Mouse (Mus musculus) testis, adult 2 months (tissue): ENCODE data around the gene Hexim2. TPM values are rescaled to one million over a fixed set of nuclear protein-coding genes. Genes with fewer than 3 reads are reported as not detected.

Source experiments
- H3K27ac ChIP-seq: fragments of 200-500 bp; 2 replicates; pipeline ENCODE4 v1.5.1; 2012; ENCODE audit warnings: low read depth, low read length; ENCODE audit not compliant: control insufficient read depth, insufficient read depth
- H3K27me3 ChIP-seq: fragments of 200-500 bp; 2 replicates; pipeline ENCODE4 v1.6.1; 2012; ENCODE audit warnings: mild to moderate bottlenecking, low read length, moderate library complexity; ENCODE audit not compliant: control insufficient read depth, insufficient read depth
- H3K36me3 ChIP-seq: fragments of 200-500 bp; 2 replicates; pipeline ENCODE4 v1.6.1; 2012; ENCODE audit warnings: mild to moderate bottlenecking, low read length; ENCODE audit not compliant: control insufficient read depth, insufficient read depth
- H3K4me1 ChIP-seq: fragments of 200-500 bp; 2 replicates; pipeline ENCODE4 v1.6.1; 2012; ENCODE audit warnings: low read length; ENCODE audit not compliant: control insufficient read depth, insufficient read depth
- H3K4me3 ChIP-seq: fragments of 200-500 bp; 2 replicates; pipeline ENCODE4 v1.5.1; 2012; ENCODE audit warnings: low read depth, mild to moderate bottlenecking, low read length, moderate library complexity, mixed read lengths; ENCODE audit not compliant: control insufficient read depth
- CTCF ChIP-seq: fragments of 200-500 bp; IDR thresholded peaks from 2 replicates; pipeline ENCODE4 v1.5.1; 2012; ENCODE audit warnings: low read depth, mild to moderate bottlenecking, inconsistent platforms, low read length, moderate library complexity; ENCODE audit not compliant: control insufficient read depth, insufficient read depth, insufficient replicate concordance
- POLR2A ChIP-seq: fragments of 200-500 bp; IDR thresholded peaks from 2 replicates; pipeline ENCODE4 v1.6.1; 2012; ENCODE audit warnings: low read depth, mild to moderate bottlenecking, inconsistent platforms, low read length, moderate library complexity; ENCODE audit not compliant: control insufficient read depth
- polyA plus RNA-seq: library from polyadenylated mRNA; depleted of rRNA; stranded (reverse); fragments of >200 nt; gene quantifications from 2 replicates; pipeline ENCODE4 v1.2.3, GENCODE M21; 2012

The Hexim2 gene
- polyA plus RNA-seq, 1 experiment, result 38.8 TPM

GRCm38 (mm10) chr11:103113005-103113404 is 19.2 kb upstream of the Hexim2 start:
- TF ChIP-seq POLR2A, result no peak
- peaks cover 40% of the 10 kb centered on the region for H3K4me1 ChIP-seq
- peak overlapping the region; percentile 68 for H3K27ac ChIP-seq
- no peak overlapping the region for H3K4me3 ChIP-seq
- H3K36me3 ChIP-seq, result no peaks in the 10 kb centered on the region
- H3K27me3 ChIP-seq, result peaks cover 3% of the 10 kb centered on the region; the same call in 1 of the 2 replicates

- TF ChIP-seq POLR2A (no peak), CTCF (no peak)
- no peak overlapping the region for H3K4me3 ChIP-seq
Observed at GRCm38 (mm10) chr11:103113771-103114170, 18.5 kb upstream of the Hexim2 start.

GRCm38 (mm10) chr11:103114270-103114943 is 17.8 kb upstream of the Hexim2 start:
- Histone ChIP-seq H3K4me1 (peaks cover 40% of the 10 kb centered on the region), H3K27ac (peak overlapping the region; percentile 98), H3K4me3 (peak overlapping the region; percentile 95), H3K27me3 (peaks cover 3% of the 10 kb centered on the region; the same call in 1 of the 2 replicates), H3K36me3 (no peaks in the 10 kb centered on the region)
- no peak for TF ChIP-seq CTCF
- no peak for TF ChIP-seq POLR2A

More at GRCm38 (mm10) chr11:103113771-103114170, 18.5 kb upstream of the Hexim2 start:
- H3K27ac ChIP-seq, result no peak overlapping the region; the same call in 1 of the 2 replicates
- peaks cover 40% of the 10 kb centered on the region for H3K4me1 ChIP-seq
- no peaks in the 10 kb centered on the region for H3K36me3 ChIP-seq
- H3K27me3 ChIP-seq, result peaks cover 3% of the 10 kb centered on the region; the same call in 1 of the 2 replicates

GRCm38 (mm10) chr11:103115163-103116007 is 16.8 kb upstream of the Hexim2 start:
- H3K27ac ChIP-seq, result peak overlapping the region; percentile 98
- H3K36me3 ChIP-seq, result no peaks in the 10 kb centered on the region
- peak overlapping the region; percentile 97 for H3K4me3 ChIP-seq
- TF ChIP-seq CTCF, result no peak
- peak; percentile 72; the same call in 1 of the 2 replicates for TF ChIP-seq POLR2A
- H3K27me3 ChIP-seq, result peaks cover 3% of the 10 kb centered on the region; the same call in 1 of the 2 replicates
- H3K4me1 ChIP-seq, result peaks cover 40% of the 10 kb centered on the region

DNA sequence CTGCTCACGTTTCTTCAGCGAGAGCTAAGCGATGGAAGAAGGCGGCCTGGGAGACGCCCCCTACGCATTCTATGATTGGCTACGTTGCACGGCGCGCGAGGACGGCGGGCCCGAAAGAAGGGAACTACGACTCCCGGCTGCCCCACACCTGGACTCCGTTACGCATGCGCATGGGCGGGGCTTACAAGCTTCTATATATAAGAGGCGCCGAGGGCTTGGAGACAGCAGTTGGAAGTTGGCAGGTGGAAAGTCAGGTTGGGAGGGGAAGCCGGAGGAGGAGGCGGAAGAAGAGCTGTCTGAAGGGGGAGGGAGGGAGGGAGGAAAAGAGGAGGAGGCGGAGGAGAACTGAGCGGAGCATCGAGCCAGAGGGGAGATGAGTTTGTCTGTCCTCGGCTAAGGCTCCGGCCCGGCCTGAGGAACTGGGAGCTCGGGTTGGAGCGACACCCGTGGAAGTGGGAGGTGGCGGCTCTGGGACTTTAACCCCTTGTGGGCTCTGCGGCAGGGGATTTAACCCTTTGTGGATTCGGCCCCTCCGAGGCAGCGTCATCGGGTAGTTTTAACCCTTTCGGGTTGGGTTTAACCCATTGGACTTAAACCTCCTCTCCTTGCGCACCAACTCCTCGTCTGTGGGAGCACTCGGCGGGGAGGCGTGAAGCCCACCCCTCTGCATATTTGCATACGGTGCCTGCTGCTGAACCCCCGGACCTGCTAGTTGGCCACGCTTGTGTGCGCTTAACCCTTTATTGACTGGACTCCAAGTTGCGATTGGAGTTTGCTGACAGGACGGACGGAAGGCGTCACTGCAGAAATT is 16.0 kb upstream of the Hexim2 start, which contains the start of gene Hexim1:
TSS of gene Hexim1 (plus strand) at position 224 of the 811 bp plus-strand sequence.
- Histone ChIP-seq H3K27ac (peak within 1 kb of the TSS; percentile 98), H3K36me3 (no peaks in the 10 kb centered on the region), H3K4me1 (peaks cover 37% of the 10 kb centered on the region), H3K4me3 (peak within 1 kb of the TSS; percentile 97), H3K27me3 (peaks cover 3% of the 10 kb centered on the region; the same call in 1 of the 2 replicates)
- TF ChIP-seq CTCF (no peak), POLR2A (peak; percentile 95)

DNA sequence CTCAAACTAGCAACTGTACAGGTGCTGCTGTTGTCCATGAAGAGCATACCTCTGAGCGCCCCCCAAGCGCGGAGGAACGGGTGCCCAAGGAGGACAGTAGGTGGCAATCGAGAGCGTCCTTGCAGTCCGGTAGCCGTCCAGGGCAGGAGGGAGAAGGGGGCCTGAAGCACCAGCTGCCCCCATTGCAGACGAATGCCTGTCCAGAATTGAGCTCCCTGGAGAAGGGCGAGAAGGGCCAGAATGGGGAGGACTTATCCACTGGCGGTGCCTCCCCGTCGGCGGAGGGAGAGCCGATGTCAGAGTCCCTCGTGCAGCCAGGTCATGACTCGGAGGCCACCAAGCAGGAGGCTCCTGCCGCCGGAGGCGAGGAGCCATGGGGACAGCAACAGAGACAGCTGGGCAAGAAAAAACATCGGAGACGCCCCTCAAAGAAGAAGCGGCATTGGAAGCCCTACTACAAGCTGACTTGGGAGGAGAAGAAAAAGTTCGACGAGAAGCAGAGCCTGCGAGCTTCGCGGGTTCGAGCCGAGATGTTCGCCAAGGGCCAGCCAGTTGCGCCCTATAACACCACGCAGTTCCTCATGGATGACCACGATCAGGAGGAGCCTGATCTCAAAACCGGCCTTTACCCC is 15.2 kb upstream of the Hexim2 start:
- no peaks in the 10 kb centered on the region for H3K36me3 ChIP-seq
- peaks cover 2% of the 10 kb centered on the region; the same call in 1 of the 2 replicates for H3K27me3 ChIP-seq
- peak overlapping the region; percentile 97 for H3K4me3 ChIP-seq
- peaks cover 30% of the 10 kb centered on the region for H3K4me1 ChIP-seq
- TF ChIP-seq CTCF (peak; percentile 50; the same call in 1 of the 2 replicates), POLR2A (no peak)
- peak overlapping the region; percentile 94 for H3K27ac ChIP-seq
